Mouse (Mus musculus) E14TG2a.4 (cell line): ENCODE data around the gene Rbpj.

Experiments
- CTCF ChIP-seq: conservative IDR thresholded peaks from 2 replicates; pipeline ENCODE4 v1.5.1; 2014; ENCODE audit warnings: low read length
- POU5F1 ChIP-seq: IDR thresholded peaks from 2 replicates; pipeline ENCODE4 v1.6.1; 2014; ENCODE audit warnings: low read length, borderline replicate concordance

- TF ChIP-seq CTCF (no peak), POU5F1 (no peak)
Measured at GRCm38 (mm10) chr5:53517802-53518201, 51.9 kb downstream of the Rbpj start.
